Mouse (Mus musculus) embryonic facial prominence, embryonic 15.5 days (tissue): ENCODE measurements around the gene Pir. TPM values are rescaled to one million over a fixed set of nuclear protein-coding genes. Genes with fewer than 3 reads are reported as not detected.

Source experiments
- ATAC-seq: fragments of 200-750 bp; cut with Nextera tagmentation; 2 replicates; pipeline ENCODE4 v1.8.0; 2017; ENCODE audit warnings: low read depth, moderate TSS enrichment; ENCODE audit not compliant: insufficient number of reproducible peaks, low FRiP score, low TSS enrichment
- H3K27ac ChIP-seq: fragments of 300-500 bp; sonication (generic); replicated peaks from 2 replicates; pipeline ENCODE4 v1.5.1; 2015; ENCODE audit warnings: mild to moderate bottlenecking, inconsistent platforms
- H3K27me3 ChIP-seq: fragments of 300-500 bp; sonication (generic); 2 replicates; pipeline ENCODE4 v1.6.1; 2015; ENCODE audit warnings: inconsistent platforms
- H3K36me3 ChIP-seq: fragments of 300-500 bp; sonication (generic); 2 replicates; pipeline ENCODE4 v1.6.1; 2015; ENCODE audit warnings: mild to moderate bottlenecking, inconsistent platforms
- H3K4me1 ChIP-seq: fragments of 300-500 bp; sonication (generic); 2 replicates; pipeline ENCODE4 v1.6.1; 2015; ENCODE audit warnings: inconsistent platforms
- H3K4me2 ChIP-seq: fragments of 300-500 bp; sonication (generic); replicated peaks from 2 replicates; pipeline ENCODE4 v1.6.1; 2015; ENCODE audit warnings: mild to moderate bottlenecking, inconsistent platforms
- H3K4me3 ChIP-seq: fragments of 300-500 bp; sonication (generic); replicated peaks from 2 replicates; pipeline ENCODE4 v1.5.1; 2015; ENCODE audit warnings: mild to moderate bottlenecking, inconsistent platforms
- H3K9ac ChIP-seq: fragments of 300-500 bp; sonication (generic); 2 replicates; pipeline ENCODE4 v1.6.1; 2015; ENCODE audit warnings: inconsistent platforms
- H3K9me3 ChIP-seq: fragments of 300-500 bp; sonication (generic); replicated peaks from 2 replicates; pipeline ENCODE4 v1.6.1; 2016; ENCODE audit warnings: inconsistent platforms
- WGBS: fragments of 180-500 bp; shearing (Covaris S2); methylation state at CpG from one replicate; pipeline ENCODE4 v1.1.7; 2015; 5-methylcytosine and 5-hydroxymethylcytosine counted together
- polyA plus RNA-seq: library from polyadenylated mRNA; unstranded; fragments of >200 nt; fragmentation: Nextera tagmentation; extraction: Ambion mirVana; gene quantifications from 2 replicates; pipeline ENCODE4 v1.2.1, GENCODE M21; 2015

Gene Pir
- polyA plus RNA-seq, 1 experiment from 2014 or later: 18.8 TPM

DNA sequence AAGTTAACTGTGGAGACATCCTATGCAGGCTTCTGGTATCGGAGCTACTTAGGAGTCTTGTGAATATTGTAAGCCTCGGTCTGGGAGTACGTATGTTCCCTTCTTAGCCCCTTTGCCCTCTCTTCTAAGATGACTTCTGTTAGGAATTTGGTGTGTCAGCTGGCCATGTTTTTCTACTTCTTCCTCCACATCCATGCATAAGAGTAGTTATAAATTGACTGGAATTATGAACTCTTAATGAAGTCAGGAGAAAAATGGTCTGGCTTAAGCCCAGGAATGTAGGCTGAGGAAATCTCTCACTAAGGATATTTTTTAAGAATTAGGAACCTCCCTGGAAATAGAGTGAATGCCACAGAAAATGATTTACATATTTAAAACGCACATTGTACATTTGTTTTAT, 69.4 kb downstream of the Pir start:
- WGBS: 69% methylated on average over 4 of the region's 4 CpGs
- Histone ChIP-seq H3K4me2 (no peak overlapping the region), H3K27me3 (no peaks in the 10 kb centered on the region), H3K9me3 (no peaks in the 10 kb centered on the region), H3K36me3 (no peaks in the 10 kb centered on the region), H3K4me3 (no peak overlapping the region), H3K9ac (no peak overlapping the region), H3K27ac (no peak overlapping the region), H3K4me1 (no peaks in the 10 kb centered on the region)
- ATAC-seq: no peak

DNA sequence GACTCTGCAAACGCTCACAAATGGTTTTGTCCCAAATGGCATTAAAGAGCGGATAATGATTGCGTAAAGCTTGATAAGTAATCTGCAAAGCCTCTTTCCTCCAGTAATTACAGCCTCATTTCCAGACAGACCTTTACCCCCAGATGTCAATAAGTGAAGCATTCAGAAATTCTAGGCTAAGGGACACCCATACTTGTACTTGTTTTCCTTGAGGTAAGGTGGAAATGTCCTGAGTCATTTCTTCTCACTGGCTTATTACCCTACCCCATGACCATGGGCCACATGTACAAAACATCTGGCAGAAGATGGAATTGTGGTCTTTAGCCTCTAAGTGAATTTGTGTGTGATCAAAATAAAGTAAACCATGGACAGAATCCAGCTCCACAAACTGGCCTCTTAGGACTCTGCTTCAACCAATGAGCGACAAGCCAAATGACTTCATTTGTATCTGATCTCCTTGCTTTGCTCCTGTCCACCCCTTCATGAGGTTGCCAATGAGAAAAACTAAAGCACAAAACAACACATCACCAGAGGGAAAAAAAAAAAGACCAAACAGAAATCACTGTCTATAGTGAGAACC, 76.3 kb downstream of the Pir start:
- no peaks in the 10 kb centered on the region for H3K27me3 ChIP-seq
- no peaks in the 10 kb centered on the region for H3K4me1 ChIP-seq
- 81% methylated on average over 4 of the region's 4 CpGs for WGBS
- no peak overlapping the region for H3K9ac ChIP-seq
- H3K4me2 ChIP-seq: no peak overlapping the region
- ATAC-seq: no peak
- no peak overlapping the region for H3K4me3 ChIP-seq
- no peak overlapping the region for H3K27ac ChIP-seq
- H3K36me3 ChIP-seq: no peaks in the 10 kb centered on the region
- H3K9me3 ChIP-seq: no peaks in the 10 kb centered on the region

DNA sequence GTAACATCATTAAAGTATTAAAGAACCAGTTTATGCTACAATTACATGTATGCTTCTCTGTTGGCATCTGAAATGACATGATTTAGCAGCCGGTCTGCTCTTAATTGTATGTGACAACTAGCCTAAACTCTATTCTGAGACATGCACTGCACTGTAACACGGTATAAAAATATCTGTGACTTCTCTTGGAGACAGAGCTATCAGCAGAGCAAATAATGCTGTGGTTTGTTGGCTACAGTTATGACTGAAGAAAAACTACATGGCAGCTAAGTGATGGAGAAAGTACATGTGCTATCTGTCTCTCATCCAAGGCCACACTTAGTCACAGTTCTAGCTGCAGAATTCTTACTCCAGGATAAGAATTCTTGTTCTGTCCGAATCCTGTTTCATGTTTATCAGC, 79.8 kb downstream of the Pir start:
- no peak overlapping the region for H3K4me2 ChIP-seq
- H3K27me3 ChIP-seq: no peaks in the 10 kb centered on the region
- 66% methylated on average over 3 of the region's 3 CpGs for WGBS
- no peaks in the 10 kb centered on the region for H3K36me3 ChIP-seq
- no peaks in the 10 kb centered on the region for H3K4me1 ChIP-seq
- ATAC-seq: no peak
- H3K27ac ChIP-seq: no peak overlapping the region
- no peak overlapping the region for H3K9ac ChIP-seq
- no peak overlapping the region for H3K4me3 ChIP-seq
- H3K9me3 ChIP-seq: no peaks in the 10 kb centered on the region

DNA sequence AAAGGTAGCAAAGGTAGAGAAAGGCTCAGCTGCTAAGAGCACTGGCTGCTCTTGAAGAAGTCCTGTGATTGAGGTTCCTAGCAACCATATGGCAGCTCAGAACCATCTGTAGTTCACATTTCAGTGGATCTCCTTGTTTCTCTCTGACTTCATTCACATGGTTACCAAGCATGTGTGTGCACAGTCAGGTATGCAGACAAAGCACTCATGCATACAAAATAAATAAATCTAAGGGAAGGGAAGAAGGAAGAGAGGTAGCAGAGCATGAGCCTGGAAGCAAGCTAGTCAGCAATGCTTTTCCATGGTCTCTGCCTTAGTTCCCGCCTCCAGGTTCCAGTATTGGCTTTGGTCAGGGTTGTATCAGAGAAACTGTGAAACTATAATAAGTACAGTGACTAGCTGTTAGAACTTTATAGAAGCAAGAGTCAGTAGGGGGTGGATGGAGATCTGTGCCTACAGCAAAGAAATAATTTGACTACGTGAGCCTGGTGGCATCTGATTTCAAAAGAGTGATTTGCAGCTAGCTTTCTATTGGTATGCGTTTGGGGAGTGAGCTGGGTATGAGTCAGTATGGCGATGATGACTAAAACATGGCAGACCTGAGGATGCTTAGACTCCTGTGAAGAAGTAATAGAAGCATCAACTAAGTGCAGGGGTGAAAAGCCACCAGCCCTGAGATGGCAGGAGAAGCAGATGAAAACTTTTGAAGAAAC, 96.1 kb downstream of the Pir start:
- Histone ChIP-seq H3K9ac (no peak overlapping the region), H3K9me3 (no peaks in the 10 kb centered on the region), H3K36me3 (no peaks in the 10 kb centered on the region), H3K27me3 (no peaks in the 10 kb centered on the region; the same call in 1 of the 2 replicates), H3K4me2 (no peak overlapping the region), H3K27ac (no peak overlapping the region), H3K4me1 (no peaks in the 10 kb centered on the region), H3K4me3 (no peak overlapping the region)
- ATAC-seq: no peak
- WGBS: 72% methylated on average over 4 of the region's 4 CpGs

DNA sequence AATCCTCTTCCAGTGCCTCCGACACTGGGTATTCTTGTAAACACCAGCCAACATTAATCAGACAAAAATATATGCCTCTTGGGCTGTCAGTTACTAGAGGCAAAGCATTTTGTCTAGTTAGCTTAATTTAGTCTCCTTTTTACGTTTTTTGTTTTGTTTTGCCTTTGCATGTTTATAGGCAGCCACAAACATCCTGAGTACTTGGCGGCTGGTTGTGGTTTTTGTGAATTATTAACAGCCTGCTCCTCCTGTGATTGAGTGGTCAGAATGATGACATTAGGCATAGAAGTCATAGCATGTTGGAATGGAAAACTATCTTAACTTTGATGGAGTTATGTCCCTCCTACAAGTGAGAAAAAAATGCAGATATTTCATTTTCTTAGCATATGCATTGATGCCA, 101.4 kb downstream of the Pir start:
- 51% methylated on average over 3 of the region's 3 CpGs for WGBS
- H3K27ac ChIP-seq: no peak overlapping the region
- no peak for ATAC-seq
- no peaks in the 10 kb centered on the region for H3K27me3 ChIP-seq
- H3K9ac ChIP-seq: no peak overlapping the region
- H3K9me3 ChIP-seq: no peaks in the 10 kb centered on the region
- H3K4me3 ChIP-seq: no peak overlapping the region
- no peaks in the 10 kb centered on the region for H3K4me1 ChIP-seq
- H3K4me2 ChIP-seq: no peak overlapping the region
- H3K36me3 ChIP-seq: no peaks in the 10 kb centered on the region

DNA sequence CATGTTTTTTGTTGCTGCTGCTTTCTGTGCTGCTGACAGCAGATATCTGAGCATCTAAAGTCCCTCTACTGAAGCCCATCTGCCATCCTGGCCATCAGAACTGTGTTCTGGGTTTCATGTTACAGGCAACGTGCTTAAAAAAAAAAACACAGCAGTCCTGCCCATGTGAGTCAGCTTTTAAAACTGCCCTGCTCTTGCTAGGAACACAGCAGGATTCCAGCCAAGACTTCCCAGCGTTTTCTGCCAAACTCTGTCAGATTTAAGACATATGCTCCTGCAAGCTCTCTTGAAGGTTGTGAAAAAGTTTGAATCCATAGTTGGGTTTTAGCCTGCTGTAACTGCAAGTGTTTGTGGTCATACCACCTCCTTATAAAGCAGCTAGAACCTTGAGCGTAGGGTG, 103.9 kb downstream of the Pir start, which contains the start of gene Vegfd:
TSS of gene Vegfd (plus strand) at position 298 of the 400 bp plus-strand sequence.
- Histone ChIP-seq H3K9me3 (no peaks in the 10 kb centered on the region), H3K36me3 (no peaks in the 10 kb centered on the region), H3K4me3 (no peak within 1 kb of the TSS), H3K4me2 (no peak within 1 kb of the TSS), H3K27ac (peak within 1 kb of the TSS; percentile 70), H3K27me3 (no peaks in the 10 kb centered on the region), H3K4me1 (no peaks in the 10 kb centered on the region), H3K9ac (no peak within 1 kb of the TSS)
- no peak for ATAC-seq
- 28% methylated on average over 3 of the region's 3 CpGs for WGBS

DNA sequence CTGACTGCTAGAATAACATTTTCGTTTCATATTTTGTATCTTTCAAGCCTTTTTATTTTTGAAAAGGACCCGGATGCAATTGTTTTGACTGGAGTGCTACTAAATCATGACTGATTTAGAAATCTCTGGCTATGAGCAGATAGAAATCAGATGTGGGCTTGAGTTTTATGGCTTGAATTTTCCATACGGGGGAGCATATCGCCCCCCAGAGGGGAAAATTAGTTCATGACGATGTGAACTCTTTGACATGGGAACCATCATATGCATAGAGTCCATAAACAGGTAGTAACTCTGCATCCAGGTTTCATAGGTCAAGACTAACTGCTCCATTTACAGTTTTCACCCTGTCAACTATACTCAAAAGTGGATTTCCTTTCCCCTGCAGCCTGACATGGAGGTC, 105.4 kb downstream of the Pir start:
- H3K9me3 ChIP-seq: no peaks in the 10 kb centered on the region
- WGBS: 28% methylated on average over 5 of the region's 5 CpGs
- no peak overlapping the region for H3K4me3 ChIP-seq

DNA sequence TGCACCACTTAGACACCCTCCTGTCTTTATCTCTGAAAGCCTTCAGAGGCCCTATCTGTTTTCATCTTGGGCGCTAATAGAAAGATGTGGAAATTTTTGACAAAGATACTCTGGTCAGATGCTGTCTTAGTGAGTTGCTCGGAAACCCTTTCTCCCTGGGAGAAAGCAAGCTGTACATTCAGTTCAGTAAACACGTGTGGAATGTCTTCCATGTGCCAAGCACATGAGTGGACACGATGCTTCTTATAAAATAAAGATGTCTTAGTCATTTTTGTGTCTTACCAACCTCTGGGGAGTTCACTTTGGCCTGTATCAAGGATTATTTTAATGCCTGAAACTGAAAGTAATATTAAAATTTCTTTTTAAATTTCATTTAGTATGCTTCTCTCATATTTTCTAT, 110.5 kb downstream of the Pir start:
- WGBS: 49% methylated on average over 4 of the region's 4 CpGs
- Histone ChIP-seq H3K4me2 (no peak overlapping the region), H3K4me3 (no peak overlapping the region), H3K27ac (no peak overlapping the region), H3K4me1 (no peaks in the 10 kb centered on the region), H3K27me3 (no peaks in the 10 kb centered on the region; the same call in 1 of the 2 replicates), H3K9ac (no peak overlapping the region), H3K9me3 (no peaks in the 10 kb centered on the region), H3K36me3 (no peaks in the 10 kb centered on the region)
- no peak for ATAC-seq

More for the DNA sequence above, 105.4 kb downstream of the Pir start:
- no peak overlapping the region for H3K27ac ChIP-seq
- no peak overlapping the region for H3K4me2 ChIP-seq
- no peaks in the 10 kb centered on the region for H3K4me1 ChIP-seq
- no peak overlapping the region for H3K9ac ChIP-seq
- H3K27me3 ChIP-seq: no peaks in the 10 kb centered on the region; the same call in 1 of the 2 replicates
- ATAC-seq: no peak
- H3K36me3 ChIP-seq: no peaks in the 10 kb centered on the region

DNA sequence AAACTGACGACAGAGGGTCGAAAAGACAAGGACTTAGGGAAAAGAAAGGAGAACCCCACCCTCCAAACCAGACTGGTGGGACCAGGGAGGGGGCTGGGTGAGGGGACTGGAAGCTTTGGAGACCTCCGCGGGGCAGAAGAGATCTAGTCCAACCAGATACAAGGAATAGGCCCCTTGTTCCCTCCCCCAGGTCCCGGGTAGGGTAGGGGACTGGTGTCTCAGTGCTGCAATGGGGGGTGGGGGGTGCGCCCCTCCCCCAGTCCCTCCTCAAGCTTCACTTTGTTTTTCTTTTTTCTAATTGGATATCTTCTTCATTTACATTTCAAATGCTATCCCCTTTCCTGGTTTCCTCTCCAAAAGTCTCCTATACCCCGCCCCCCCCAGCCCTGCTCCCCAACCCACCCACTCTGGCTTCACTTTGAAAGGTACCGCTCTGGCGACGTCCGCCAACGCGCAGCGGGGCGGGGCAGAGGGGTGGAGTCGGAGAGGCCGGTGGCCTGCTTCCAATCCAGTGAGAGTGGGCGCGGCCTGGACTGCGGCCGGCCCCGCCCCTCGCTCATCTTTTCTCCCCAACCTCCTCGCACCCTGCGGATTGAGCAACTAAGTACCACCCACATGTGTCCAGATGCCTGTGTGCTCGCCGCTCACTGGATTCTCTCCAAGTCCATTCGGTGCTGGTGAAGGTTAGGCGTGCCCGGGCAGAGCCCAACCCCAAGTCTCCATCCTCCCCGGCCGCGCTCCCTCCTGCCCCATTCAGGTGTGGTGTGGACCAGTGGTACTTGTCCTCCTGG, 112.6 kb downstream of the Pir start:
- H3K4me1 ChIP-seq: no peaks in the 10 kb centered on the region
- no peak overlapping the region for H3K9ac ChIP-seq
- H3K36me3 ChIP-seq: no peaks in the 10 kb centered on the region
- H3K27me3 ChIP-seq: no peaks in the 10 kb centered on the region; the same call in 1 of the 2 replicates
- H3K9me3 ChIP-seq: no peaks in the 10 kb centered on the region
- peak overlapping the region; percentile 41 for H3K4me3 ChIP-seq
- peak; percentile 96 for ATAC-seq
- H3K27ac ChIP-seq: peak overlapping the region; percentile 58
- 24% methylated on average over 32 of the region's 33 CpGs for WGBS
- peak overlapping the region; percentile 59 for H3K4me2 ChIP-seq

DNA sequence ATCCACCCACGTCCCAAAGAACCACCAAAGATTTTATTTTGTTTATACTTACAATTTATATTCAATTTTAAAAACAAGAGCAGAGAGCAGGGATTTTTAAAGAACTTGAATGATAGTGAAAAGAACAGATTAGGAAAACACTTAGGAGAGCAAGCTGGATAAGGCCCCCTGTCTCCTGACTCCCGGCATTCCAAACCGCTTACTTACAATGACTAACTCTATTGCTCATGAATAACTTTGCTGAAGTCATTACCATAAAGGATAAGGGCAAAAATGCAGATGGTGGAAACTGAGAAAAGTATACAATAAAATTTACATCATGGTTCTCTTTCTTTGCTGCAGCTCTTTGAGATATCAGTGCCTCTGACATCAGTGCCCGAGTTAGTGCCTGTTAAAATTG, 124.9 kb downstream of the Pir start:
- H3K4me1 ChIP-seq: no peaks in the 10 kb centered on the region
- no peaks in the 10 kb centered on the region for H3K36me3 ChIP-seq
- ATAC-seq: no peak
- 69% methylated on average over 4 of the region's 4 CpGs for WGBS
- H3K27me3 ChIP-seq: peaks cover 3% of the 10 kb centered on the region; the same call in 1 of the 2 replicates
- no peak overlapping the region for H3K4me3 ChIP-seq
- H3K9me3 ChIP-seq: no peaks in the 10 kb centered on the region
- no peak overlapping the region for H3K9ac ChIP-seq
- H3K27ac ChIP-seq: no peak overlapping the region
- no peak overlapping the region for H3K4me2 ChIP-seq

DNA sequence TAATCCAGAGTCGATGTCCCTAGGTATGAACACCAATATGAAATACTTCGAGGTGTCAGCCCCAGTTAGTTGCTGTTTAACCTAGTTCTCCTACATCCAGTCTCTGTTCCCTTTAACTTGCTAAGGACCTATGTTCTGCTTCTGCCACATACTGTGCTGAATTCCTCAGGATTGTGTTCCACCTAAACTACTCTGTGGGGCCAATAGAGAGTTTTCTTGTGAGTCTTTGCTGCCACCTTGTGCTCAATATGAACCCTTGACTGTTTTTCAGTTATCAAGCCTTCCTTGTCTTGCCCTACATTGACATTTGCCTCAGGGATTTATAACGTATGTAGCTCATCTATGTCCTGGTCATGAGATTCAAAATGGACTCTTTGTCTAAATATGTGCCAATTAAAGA, 129.3 kb downstream of the Pir start:
- no peak for ATAC-seq
- Histone ChIP-seq H3K36me3 (no peaks in the 10 kb centered on the region), H3K27me3 (no peaks in the 10 kb centered on the region), H3K9me3 (no peaks in the 10 kb centered on the region), H3K9ac (no peak overlapping the region), H3K27ac (no peak overlapping the region), H3K4me3 (no peak overlapping the region), H3K4me2 (no peak overlapping the region), H3K4me1 (no peaks in the 10 kb centered on the region)
- 56% methylated on average over 3 of the region's 3 CpGs for WGBS
